Mouse (Mus musculus) liver, embryonic 14 days (tissue): ENCODE data around the gene Gm6367. TPM values are rescaled to one million over a fixed set of nuclear protein-coding genes. Genes with fewer than 3 reads are reported as not detected.

Experiments
- polyA plus RNA-seq: library from polyadenylated mRNA; depleted of rRNA; stranded (reverse); fragments of >200 nt; gene quantifications from 2 replicates; pipeline ENCODE4 v1.2.3, GENCODE M21; 2012; rRNA removed

Gene Gm6367
- polyA plus RNA-seq, result not detected in 2 replicates

GRCm38 (mm10) chr5:94988326-94988725 is at the start of gene Gm6367:
Gm6367 (plus strand) TSS chr5:94988626.

Other genes starting within 250 kb of the Gm6367 start
- gene Gm3183, start 123.2 kb upstream of the Gm6367 start, polyA plus RNA-seq, result not detected in 2 replicates
- not detected in 2 replicates for gene Gm7942, start 118.3 kb downstream of the Gm6367 start, polyA plus RNA-seq
- gene Gm16513, start 194.0 kb downstream of the Gm6367 start, polyA plus RNA-seq, result not detected in 2 replicates